Mouse (Mus musculus) cerebellum, postnatal 25 days (tissue): ENCODE measurements around the gene Zfp791.
"Not testable (repeated sequence)": the region's sequence is repeated elsewhere in the genome, so short reads cannot be mapped to it uniquely, and the experiment has no call there.

Experiments used
- DNase-seq, 2 experiments: peaks; one replicate each; pipeline ENCODE4 v3.0.0; 2021; ENCODE audit warnings: mixed read lengths in 2 of 2

The Zfp791 gene

GRCm38 (mm10) chr8:85122995-85123394 lies at the start of gene Zfp791:
TSS of gene Zfp791 (minus strand) at chr8:85123095.
- DNase-seq, result no peak

DNA sequence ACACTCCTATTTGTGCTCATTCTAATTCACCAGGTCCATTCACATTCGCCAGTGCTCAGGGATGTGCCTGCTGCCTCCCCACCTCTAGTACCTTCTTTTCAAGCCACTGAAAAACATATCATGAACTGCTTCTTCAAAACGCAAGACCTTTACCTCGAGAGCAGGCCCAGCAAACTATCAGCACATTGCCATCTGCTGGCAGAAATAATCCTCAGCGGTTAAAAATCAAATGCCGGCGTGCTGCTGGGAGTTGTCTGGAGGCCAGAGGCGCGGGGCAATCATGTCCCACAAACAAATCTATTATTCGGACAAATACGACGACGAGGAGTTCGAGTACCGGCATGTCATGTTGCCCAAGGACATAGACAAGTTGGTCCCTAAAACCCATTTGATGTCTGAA lies 48.4 kb upstream of the Zfp791 start:
- DNase-seq, result peak; percentile 50 to 63

GRCm38 (mm10) chr8:85151624-85152023 lies 28.7 kb upstream of the Zfp791 start, which contains the start of gene Cks1brt:
TSS of gene Cks1brt (plus strand) at chr8:85151924.
- no peak for DNase-seq

DNA sequence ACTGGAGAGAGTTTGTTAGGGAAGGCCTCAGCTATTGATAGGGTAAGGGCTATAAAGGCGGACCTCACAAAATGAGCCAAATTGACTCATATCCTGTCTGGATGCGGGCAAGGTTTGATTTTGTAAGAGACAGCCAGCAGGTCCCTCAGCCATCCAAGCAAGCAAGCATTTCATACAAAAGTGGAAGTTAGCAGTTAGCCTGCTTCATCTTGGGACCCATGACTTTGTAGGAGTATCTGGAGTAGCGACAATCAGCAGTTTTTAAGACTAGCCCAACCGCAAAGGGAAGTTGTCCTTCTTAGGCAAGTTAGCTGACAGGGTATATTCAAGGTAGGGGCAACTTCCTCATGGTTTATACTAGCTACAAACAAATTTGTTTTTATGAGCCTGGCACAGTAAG lies 19.6 kb upstream of the Zfp791 start:
- DNase-seq, result no peak

- DNase-seq, result not testable (repeated sequence)
These were observed 12.8 kb upstream of the Zfp791 start for GRCm38 (mm10) chr8:85135690-85136089.

DNA sequence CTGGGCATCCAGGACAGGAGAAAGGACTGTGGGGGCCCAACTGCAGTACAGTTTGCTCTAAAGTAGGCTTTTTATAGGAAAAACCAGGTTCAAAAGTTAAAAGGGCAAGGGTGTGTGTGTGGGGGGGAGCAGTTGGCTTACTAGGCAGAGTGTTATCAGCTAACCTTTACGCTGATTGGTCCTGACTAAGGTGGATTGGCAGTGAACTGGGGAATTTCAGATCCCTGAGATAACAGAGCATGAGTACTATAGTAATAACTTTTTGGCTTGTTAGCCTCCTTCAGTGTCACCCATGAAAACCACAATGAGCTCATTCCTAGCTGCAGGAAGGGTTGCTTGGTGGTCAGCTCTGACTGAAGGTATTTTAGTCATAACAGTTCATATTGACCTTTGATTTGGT lies 9.4 kb upstream of the Zfp791 start:
- DNase-seq, result no peak

- DNase-seq, result no peak
These were observed 796 bp upstream of the Zfp791 start for GRCm38 (mm10) chr8:85123691-85124090.

DNA sequence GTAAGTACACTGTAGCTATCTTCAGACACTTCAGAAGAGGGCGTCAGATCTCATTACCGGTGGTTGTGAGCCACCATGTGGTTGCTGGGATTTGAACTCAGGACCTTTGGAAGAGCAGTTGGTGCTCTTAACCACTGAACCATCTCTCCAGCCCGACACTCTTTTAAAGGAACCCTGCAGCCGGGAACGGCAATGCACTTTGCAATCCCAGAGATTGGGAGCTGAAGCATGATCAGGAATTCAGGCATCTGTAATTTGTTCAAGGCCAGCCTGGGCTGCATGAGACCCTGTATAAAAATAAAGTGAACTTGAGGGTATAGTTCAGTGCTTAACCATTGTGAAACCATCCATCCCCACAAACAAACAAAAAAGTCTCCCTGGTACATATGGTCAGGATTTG lies 2.6 kb downstream of the Zfp791 start:
- not testable (repeated sequence) for DNase-seq

DNA sequence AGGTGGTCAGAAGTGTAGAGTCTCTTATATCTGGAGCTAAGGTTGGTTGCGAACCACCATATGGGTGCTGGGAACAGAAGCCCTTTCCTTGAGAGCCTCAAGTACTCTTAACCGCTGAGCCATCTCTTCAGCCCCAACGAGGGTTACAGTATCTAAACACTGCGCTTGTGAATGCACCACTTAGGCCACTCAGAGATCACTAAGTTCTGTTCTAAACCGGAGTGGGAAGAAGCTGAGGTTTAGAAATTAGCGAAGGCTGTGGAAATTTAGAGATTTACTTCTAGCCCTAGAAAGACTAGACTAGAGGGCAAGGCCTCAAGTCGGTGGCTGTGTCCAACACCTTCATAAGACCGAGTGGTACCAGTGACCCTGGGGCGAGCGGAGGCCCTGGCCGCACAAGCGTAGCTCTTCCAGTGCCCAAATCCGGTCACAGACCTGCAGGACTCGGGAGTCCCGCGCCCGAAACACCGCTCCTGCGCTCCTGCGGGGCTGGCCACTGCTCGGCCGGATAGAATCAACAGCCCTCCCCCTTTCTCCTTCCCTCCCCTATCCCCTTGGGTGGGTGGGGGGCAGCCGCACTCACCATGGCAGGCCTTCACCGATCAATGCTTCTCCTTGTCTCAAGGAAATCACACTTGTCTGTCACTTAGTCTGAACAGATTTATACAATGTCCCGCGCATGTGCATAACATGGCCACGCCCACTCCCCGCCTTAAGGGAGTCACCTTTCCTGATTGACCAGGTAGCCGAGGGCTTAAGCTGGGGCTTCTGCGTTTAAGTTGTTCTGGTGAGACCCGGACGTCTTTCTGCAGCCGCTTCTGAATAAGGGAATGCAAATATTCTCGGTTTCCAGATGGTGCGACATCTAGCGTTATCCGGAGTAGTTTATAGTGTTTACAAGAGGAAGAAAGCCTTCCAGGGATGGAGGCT lies 3.6 kb downstream of the Zfp791 start:
- DNase-seq, result peak; percentile 85 to 91

GRCm38 (mm10) chr8:85116984-85117383 lies 5.9 kb downstream of the Zfp791 start:
- DNase-seq, result no peak

- no peak for DNase-seq
These were observed 7.4 kb downstream of the Zfp791 start for GRCm38 (mm10) chr8:85115501-85115900.

GRCm38 (mm10) chr8:85113241-85113640 lies 9.7 kb downstream of the Zfp791 start:
- DNase-seq, result no peak

DNA sequence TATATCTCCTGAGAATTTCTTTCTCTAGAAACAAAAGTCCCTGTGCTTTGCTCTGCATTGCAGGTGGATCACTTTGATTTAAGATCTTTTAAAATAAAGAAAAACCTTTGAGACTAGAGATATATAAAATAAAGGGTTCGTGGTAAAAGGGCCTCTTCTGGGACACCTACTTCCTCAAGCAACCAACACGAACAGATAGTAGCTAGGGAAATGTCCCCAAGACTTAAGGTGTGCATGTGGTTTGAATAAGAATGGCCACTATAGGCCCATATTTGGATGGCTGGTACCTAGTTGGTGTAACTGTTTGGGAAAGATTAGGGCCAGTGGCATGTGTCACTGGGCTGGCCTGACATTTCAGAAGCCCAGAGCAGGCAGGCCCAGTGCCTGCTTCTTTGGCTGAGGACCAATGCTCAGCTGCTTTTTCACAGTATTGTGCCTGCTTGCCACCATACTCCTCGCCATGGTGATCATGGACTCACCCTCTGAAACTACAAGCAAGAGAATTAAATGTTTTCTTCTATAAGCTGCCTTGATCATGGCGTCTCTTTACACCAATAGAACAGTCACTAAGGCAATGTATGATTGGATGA lies 22.7 kb downstream of the Zfp791 start:
- no peak for DNase-seq

GRCm38 (mm10) chr8:85096850-85097249 lies 26.0 kb downstream of the Zfp791 start:
- no peak for DNase-seq

- no peak for DNase-seq
These were observed 26.7 kb downstream of the Zfp791 start for GRCm38 (mm10) chr8:85096196-85096595.

- no peak for DNase-seq
These were observed 27.3 kb downstream of the Zfp791 start for GRCm38 (mm10) chr8:85095566-85095965.

- DNase-seq, result no peak
These were observed 27.8 kb downstream of the Zfp791 start for GRCm38 (mm10) chr8:85095051-85095450.

GRCm38 (mm10) chr8:85091526-85092090 lies 31.3 kb downstream of the Zfp791 start:
- no peak for DNase-seq

DNA sequence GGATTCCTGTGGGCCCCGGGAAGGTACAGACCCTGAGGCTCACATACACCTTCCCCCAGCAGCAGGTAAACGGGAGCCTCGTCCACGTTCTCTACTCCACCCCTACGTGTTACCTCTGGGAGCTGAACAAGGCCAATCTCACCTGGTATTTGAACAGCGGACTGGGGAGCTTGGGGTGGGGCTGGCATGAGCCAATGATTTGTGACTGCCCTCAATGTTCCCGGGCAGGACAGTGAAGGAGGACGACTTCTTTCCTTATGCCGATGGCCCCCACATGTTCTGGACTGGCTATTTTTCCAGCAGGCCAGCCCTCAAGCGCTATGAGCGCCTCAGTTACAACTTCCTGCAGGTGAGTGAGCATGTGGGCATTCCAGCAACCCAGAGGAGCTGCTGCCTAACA lies 32.0 kb downstream of the Zfp791 start:
- no peak for DNase-seq

- DNase-seq, result no peak
These were observed 34.1 kb downstream of the Zfp791 start for GRCm38 (mm10) chr8:85088771-85089170.

DNA sequence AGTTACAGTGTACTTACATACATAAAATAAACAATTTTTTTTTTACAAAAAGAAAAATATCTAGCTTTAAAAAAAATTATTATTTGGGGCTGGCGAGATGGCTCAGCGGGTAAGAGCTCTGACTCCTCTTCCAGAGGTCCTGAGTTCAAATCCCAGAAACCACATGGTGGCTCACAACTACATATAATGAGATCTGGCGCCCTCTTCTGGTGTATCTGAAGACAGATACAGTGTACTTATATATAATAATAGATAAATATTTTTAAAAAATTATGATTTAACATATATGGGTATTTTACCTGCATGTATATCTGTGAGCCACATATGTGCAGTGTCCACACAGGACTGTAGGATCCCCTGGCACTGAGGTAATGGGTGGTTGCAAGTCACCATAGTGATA lies 36.7 kb downstream of the Zfp791 start:
- no peak for DNase-seq

DNA sequence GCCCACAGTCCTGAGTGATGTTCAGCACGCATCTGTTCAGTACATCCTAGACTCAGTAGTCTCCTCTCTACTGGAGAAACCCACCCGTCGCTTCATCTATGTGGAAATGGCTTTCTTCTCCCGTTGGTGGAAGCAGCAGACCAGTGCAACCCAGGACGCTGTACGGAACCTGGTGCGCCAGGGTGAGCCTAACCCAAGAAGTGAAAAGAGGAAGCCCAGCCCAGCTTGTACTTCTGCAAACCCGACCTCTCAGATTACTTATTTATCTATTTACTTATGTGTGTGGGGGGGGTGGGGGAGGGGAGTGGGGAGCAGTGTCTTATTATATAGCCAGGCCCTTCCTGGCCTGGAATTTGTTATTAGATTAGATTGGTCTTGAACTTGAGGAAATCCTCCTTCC lies 38.3 kb downstream of the Zfp791 start:
- DNase-seq, result no peak

DNA sequence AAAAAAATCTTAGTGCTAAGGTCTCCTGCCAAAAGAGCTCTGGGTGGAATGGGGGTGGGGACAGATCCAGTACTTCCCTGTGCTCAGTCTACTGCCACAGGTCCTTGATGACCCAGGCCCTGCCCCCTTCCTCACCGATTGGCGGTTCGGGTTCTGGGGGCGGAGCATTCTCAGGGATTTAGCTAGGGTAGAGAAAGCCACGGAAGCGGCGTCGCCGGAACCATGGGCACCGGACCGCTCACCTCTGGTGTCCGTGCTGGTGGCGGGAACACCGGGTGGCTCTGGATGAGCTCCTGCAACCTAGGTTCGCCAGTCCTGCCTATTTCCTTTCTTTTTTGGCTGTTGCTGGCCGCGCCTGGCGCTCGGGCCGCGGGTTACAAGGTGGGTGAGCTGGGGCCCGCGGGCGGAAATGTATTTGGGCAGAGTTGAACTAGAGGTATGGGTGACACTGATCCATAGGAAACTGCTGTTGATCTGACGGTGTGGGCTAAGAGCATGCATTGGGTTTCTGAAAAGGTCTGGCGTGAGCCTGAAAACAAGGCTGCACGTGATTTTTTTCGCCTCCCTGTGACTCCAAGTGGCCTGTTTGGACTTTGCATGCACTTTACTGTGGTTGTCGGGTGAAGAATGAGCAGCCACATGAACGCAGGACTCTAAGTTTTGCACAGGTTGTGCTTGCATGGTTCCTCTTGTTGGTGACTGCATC lies 39.6 kb downstream of the Zfp791 start, which contains the start of gene Man2b1:
Gene Man2b1 (plus strand): TSS at position 163 of the 706 bp plus-strand sequence.
- DNase-seq, result peak; percentile 85 to 92
